Mouse (Mus musculus): ENCODE data around the gene Slc19a3. TPM values are rescaled to one million over a fixed set of nuclear protein-coding genes. Genes with fewer than 3 reads are reported as not detected.

The Slc19a3 gene
- under 1 TPM in 2 of 4 experiments, not detected in 2; 0.15 to 0.18 TPM for total RNA-seq (2022)

GRCm38 (mm10) chr1:83038109-83038672 is at the start of gene Slc19a3:
Slc19a3 (minus strand) TSS chr1:83038448.
- DNase-seq = no peak

DNA sequence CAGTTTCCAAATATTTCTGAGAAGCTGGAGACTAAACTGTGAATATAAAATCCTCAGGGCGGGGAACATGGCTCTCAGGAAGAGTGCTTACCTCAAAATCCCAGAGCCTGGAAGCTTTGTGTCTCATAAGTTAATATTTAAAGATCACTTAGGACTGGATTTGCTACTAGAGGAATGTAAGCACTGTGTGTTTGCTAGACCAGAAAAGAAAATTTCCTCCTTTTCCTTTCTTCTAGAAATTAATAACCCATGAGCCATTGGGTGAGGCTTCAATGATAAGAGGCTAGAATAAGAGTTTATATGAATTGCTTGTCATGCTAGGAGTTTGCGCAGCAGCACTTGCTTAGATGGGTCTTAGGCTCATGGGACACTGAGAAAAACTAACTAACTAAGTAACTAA is 46.5 kb upstream of the Slc19a3 start:
- no peak for DNase-seq

DNA sequence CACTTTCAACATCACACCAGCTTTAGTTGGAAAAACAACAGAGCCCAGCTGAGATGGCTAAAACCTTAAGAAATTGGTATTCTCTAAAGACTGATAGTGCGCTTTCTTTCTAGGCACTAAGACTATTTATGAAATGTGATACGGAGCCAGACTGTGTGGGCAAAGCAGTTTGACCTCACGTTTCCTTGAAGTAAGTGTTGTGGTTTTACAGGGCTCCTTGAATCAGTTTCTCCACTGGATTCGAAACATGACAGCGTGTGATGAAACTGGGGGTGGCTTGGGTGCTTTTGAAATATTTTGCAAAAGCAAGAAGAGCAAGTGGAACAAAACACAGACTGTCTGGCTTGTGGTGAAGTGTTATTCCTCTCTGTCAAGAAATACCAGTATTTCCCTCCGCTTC is 38.8 kb upstream of the Slc19a3 start:
- DNase-seq = no peak

DNA sequence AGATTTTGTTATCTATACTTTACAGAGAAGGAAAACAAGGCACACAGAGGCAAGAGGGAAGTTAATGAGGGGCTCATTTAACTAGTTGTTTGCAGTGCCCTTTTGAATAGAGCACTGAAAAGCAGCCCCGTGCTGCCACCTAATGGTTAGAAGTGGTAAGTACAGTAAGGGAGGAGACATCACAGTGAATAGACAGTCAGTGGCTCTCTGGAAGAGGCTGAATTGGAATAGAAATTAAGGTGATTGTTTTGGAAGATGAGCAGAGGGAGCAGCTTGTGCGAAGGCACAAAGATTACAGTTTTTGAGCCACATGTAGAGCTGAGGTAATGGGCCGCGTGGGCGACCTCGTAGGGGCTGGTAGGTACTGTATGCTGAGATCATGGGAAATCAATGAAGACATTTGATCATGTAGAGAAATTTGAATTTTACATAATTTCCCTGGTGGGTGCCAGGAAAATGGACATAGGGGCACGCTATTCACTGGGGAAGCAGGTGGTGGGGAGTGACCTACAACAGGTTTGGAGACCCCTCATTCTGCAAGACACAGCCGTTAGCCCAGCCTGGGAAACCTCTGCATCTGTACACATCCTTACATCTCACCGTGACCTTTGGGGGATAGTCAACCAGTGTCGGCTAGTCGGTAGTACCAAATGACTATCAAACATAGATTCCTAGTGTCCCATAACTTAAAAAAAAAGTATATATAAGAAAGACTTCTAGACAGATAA is 38.1 kb upstream of the Slc19a3 start:
- DNase-seq = no peak

DNA sequence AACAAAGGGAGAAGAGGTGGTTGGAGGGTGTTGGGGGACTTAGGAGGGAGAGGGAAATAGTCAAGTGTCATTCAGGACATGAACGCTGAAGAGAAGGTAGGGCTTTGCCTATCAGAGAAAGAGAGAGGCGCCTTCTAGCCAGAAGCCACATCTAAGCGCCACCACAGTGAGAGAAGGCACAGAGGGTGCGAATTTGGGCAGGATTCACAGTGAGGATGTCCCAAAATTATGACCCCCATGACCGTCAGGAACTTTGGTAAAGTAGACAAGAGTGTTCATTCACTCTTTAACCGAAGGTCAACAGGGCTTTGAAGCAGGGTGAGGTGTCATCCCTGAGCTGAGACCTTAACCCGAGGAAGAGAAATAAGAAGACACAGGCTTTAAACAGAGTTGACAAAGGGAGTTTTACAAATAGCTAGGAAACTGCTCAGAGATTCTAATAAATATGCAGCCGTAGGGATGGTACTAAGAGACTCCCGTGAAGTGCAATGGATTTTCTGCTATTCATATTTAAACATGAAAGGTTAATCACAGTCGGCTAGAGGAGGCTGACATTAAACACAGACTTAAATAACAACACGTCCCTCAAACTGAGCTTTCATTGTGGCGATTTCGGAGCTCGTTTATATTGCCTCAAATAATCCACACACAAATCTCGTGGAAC is 37.4 kb upstream of the Slc19a3 start:
- no peak for DNase-seq

- DNase-seq = no peak
Observed at GRCm38 (mm10) chr1:83067205-83067604, 29.0 kb upstream of the Slc19a3 start.

DNA sequence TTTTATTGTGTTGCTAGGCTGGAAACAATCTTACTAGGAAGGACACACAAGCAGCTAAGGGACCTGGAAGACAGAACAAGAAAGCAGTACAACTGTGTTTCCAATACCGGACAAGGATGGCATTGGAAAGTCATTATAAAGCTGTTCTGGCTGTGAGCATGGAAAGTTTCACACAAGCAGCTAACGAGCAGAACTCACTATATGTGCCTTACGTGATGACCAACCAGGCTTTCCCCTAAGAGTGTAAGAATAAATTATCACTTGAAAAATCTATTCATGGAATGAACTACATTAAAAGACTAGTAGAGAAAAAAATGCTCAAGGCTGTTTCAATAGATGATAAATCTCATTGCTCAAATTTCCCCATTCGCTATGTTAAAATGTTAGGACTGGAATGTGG is 28.3 kb upstream of the Slc19a3 start:
- DNase-seq = no peak

GRCm38 (mm10) chr1:83064851-83065250 is 26.6 kb upstream of the Slc19a3 start:
- DNase-seq = no peak

GRCm38 (mm10) chr1:83060643-83061042 is 22.4 kb upstream of the Slc19a3 start, which contains the start of gene Krtap28-13:
Krtap28-13 (plus strand) TSS chr1:83060930.
- no peak for DNase-seq

- DNase-seq = no peak
Observed at GRCm38 (mm10) chr1:83059278-83059677, 21.0 kb upstream of the Slc19a3 start, which contains the start of gene A030005K14Rik. A030005K14Rik (minus strand) TSS chr1:83059378.

GRCm38 (mm10) chr1:83058481-83058880 is 20.2 kb upstream of the Slc19a3 start:
- DNase-seq = no peak

DNA sequence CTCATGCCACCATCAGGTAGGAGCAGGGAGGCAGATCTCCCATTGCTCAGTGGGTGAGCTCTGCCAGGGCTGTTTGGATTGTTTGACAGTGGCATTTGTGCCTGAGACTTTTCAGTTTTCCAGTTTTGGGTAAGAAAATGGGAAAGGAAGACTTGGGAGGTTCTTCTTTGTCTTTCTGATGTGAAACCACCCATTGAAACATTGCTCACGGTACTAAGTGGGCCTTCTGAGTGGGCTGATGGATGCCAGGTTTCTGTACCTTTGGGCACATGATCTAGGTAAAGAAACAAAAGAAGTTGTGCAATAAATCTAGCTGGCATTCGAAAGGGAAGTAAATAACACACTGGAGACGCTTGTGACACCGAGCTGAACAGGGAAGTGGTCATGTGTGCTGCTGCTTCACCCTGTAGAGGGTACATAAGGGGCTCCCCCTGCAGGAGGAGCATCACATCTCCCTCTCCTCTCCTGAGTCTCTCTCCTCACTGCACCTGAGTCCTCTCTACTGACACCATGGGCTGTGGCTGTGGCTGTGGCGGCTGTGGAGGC is 6.7 kb upstream of the Slc19a3 start, which contains the start of gene Gm47969:
Gene Gm47969, plus strand, starts transcription at position 51 of the 546 bp plus-strand sequence.
- no peak for DNase-seq

GRCm38 (mm10) chr1:83042380-83042779 is 4.1 kb upstream of the Slc19a3 start, which contains the start of gene Krtap28-10:
Krtap28-10 (minus strand) TSS chr1:83042480.
- no peak for DNase-seq

DNA sequence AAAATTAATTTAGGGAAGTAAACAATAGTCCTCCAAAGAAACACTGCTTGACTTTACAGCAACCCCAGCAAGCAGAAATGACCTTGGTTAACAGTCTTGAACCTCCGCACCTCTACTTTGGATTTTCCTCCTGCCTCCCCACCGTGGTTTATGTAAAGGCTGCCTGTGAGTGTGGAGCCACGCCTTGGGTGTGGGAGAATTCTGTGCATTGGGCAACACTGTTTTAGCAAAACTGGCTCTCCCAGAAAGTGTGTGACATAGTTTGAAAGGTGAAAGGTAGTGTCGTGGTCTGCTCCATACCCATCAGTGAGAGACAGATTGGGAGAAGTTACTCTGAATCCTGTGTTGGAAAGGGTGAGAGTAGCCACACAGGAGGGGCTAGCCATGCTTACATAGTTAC is 832 bp upstream of the Slc19a3 start:
- no peak for DNase-seq

DNA sequence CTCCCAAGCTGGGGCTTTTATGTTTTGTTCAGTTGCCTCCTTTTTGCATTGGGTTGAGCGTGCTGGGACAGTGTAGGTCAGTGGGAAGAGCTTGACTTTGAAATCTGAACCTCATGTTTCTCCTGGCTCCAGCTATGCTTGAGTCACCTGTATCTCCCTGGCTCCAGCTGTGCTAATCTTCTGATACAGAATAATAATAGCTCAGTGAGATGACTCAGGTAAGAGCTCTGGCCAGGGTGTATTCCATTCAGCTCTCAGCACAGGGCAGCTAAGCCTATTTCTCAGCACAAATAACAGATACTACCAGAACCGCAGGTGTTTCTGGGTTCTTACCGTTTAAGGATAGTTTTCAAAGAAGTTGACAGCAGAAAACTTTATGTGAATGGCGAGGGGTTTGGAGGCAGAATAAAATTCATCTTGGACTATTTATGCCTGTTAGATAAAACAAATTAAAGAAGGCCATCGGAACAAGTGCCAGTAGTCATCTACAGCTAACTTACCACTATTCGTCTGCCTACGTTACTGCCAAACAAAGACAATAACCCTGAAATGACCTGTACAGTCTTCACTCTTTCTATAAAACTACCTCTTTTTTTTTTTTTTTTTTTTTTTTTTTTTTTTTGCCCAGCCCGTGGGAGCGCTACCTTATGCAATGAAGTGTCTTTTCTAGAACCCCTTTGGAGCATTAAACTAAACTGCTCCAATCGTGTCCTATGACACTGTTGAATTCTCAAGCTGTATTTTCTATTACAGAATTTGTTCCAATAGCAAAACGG is 1.2 kb downstream of the Slc19a3 start:
- DNase-seq = no peak

GRCm38 (mm10) chr1:83034509-83034908 is 3.7 kb downstream of the Slc19a3 start:
- DNase-seq = no peak

- DNase-seq = no peak
Observed at GRCm38 (mm10) chr1:83032508-83032907, 5.7 kb downstream of the Slc19a3 start.

DNA sequence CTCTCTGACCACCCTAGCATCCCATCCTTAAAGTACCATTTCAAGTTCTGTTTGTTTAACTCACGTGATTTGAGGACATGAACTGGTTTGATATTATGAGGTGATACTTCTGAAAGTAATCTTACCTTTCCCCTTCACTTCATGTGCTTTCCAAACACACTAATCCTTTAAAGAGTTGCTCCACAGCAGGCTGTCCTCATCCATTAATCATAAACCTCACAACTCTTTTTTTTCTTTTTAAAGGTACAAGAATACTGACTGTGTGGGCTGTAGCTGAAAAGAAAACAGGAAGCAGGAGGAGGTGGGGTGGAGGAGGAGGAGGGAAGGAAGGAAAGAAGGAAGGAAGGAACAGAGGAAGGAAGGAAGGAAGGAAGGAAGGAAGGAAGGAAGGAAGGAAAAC is 6.3 kb downstream of the Slc19a3 start:
- no peak for DNase-seq

- DNase-seq = no peak
Observed at GRCm38 (mm10) chr1:83016556-83016955, 21.7 kb downstream of the Slc19a3 start.

DNA sequence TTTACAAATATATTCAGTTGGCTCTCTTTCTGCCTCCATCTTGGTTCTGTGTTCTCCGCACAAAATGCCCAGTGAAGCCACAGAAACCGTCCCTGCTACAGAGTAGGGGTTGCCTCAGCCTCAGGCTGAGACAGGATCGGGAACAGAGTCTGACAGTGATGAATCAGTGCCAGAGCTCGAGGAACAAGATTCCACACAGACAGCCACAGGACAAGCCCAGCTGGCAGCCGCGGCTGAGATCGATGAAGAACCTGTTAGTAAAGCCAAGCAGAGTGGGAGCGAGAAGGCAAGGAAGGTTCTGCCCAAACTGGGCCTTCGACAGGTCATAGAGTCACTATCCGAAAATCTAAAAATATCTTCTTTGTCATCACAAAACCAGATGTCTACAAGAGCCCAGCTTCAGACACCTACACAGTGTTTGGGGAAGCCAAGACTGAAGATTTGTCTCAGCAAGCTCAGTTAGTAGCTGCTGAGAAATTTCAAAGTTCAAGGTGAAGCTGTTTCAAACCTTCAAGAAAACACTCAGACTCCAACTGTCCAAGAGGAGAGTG is 22.8 kb downstream of the Slc19a3 start:
- no peak for DNase-seq

GRCm38 (mm10) chr1:83014477-83014876 is 23.8 kb downstream of the Slc19a3 start:
- no peak for DNase-seq

DNA sequence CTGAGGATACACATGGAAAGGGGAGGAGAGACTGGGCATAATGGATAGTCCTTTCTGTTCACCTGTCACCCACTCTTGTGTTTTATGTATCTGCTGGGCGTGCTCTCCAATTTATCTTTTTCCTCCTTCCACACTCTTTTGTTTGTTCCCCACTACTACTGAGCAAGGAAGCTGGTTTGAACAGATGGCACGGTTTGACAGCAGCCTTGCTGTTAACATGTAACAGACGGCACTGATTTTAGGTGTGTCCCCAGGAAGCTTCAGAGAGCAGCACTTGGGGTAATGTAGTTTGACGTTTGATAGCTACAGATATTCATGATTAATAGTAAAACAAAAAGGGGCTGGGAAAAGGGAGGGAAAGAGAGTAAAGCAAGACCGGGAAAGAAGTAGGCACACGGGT is 30.8 kb downstream of the Slc19a3 start:
- DNase-seq = no peak

Measured in adrenal gland, adult 8-10 months (tissue).